11 mouse cellular contexts compared by ENCODE assay signal in the genomic region with DNA sequence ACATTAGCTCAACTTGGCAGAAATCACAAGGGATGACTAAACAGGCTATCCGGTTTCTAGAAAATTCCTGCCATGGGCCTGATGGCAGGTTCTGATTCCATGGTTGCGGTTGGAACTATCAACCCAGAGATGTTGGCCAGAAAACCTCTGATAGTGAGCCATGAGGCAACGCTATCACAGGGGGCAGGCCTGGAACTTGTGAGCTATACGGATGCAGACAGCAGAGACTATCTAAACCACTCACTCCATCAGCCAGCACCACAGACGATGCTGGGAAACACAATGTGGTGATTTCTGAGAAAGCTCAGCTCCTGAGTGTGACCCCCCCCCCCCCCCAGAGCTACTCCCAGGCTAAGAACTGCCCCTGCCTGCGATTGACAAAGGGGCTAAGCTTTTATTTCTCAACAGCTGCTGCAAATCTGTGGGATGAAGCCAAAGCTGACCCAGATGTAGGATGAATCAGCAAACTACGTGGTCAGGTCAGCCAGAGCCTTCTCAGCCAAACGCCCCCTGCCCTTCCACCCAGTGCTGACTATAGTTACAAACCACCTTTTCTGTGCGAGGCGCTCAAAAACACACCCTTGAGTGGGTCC. TPM values are rescaled to one million over a fixed set of nuclear protein-coding genes. Genes with fewer than 3 reads are reported as not detected.
DNase-seq lines count a peak whose midpoint lies in the region; ATAC-seq and TF ChIP-seq lines count a peak whose summit lies in the region.
"Had no signal": no experiment of that assay in that cellular context is flagged by ENCODE, and none has a peak within 500 bp of the region (broad histone marks: within the 10 kb centered on the region; RNA-seq: fewer than 3 reads in every experiment).

No protein-coding gene starts in this region.

- no peaks in the 10 kb centered on the region for H3K27me3 ChIP-seq in heart, embryonic 12.5 days (replicated peaks)
- H3K27me3 ChIP-seq in heart, embryonic 11.5 days (ENCODE audit: control insufficient read depth, insufficient read depth, low read length): no peaks in the 10 kb centered on the region
- no peaks in the 10 kb centered on the region for H3K27me3 ChIP-seq in midbrain, embryonic 12.5 days
- no peaks in the 10 kb centered on the region for H3K27me3 ChIP-seq in midbrain, embryonic 11.5 days (ENCODE audit: control insufficient read depth, insufficient read depth, low read length)
- no peaks in the 10 kb centered on the region for H3K27me3 ChIP-seq in cerebellum, adult 2 months (ENCODE audit: control insufficient read depth, insufficient read depth, low read length)
- H3K27me3 ChIP-seq: CH12.LX had no signal

- no peak for DNase-seq in midbrain, embryonic 11.5 days (ENCODE audit: low spot score, missing footprints)
- DNase-seq in ovary, postnatal 36 days (ENCODE audit: low spot score): no peak
- DNase-seq in cerebellum, adult 2 months: no peak
- DNase-seq in B cell, adult 2 months: no peak
- DNase-seq: forebrain, postnatal 0 days; liver, postnatal 0 days had no signal

- TF ChIP-seq CTCF in embryonic fibroblast, embryonic 13.5 days (IDR thresholded peaks at IDR 0.05; ENCODE audit: borderline replicate concordance, insufficient read depth, low read length): no peak
- TF ChIP-seq CTCF in cerebellum, adult 2 months (IDR thresholded peaks at IDR 0.05; ENCODE audit: borderline replicate concordance, insufficient read depth, low read depth, low read length): no peak

- H3K4me2 ChIP-seq in heart, embryonic 12.5 days: no peak overlapping the region
- H3K4me2 ChIP-seq in heart, embryonic 11.5 days: no peak overlapping the region
- H3K4me2 ChIP-seq in midbrain, embryonic 12.5 days (replicated peaks): no peak overlapping the region
- no peak overlapping the region for H3K4me2 ChIP-seq in midbrain, embryonic 11.5 days

- ATAC-seq in heart, embryonic 12.5 days (ENCODE audit: insufficient number of reproducible peaks, low FRiP score): no peak
- ATAC-seq in heart, embryonic 11.5 days (replicated peaks; ENCODE audit: insufficient number of reproducible peaks, low FRiP score, low TSS enrichment): no peak
- no peak for ATAC-seq in midbrain, embryonic 12.5 days (ENCODE audit: low FRiP score, low read depth)
- no peak for ATAC-seq in midbrain, embryonic 11.5 days (ENCODE audit: low FRiP score)
- ATAC-seq: forebrain, postnatal 0 days; liver, postnatal 0 days had no signal

- H3K9me3 ChIP-seq in heart, embryonic 12.5 days (replicated peaks): no peaks in the 10 kb centered on the region
- no peaks in the 10 kb centered on the region for H3K9me3 ChIP-seq in heart, embryonic 11.5 days (replicated peaks; ENCODE audit: control insufficient read depth, low read length)
- H3K9me3 ChIP-seq in midbrain, embryonic 12.5 days: no peaks in the 10 kb centered on the region
- H3K9me3 ChIP-seq in midbrain, embryonic 11.5 days (ENCODE audit: control insufficient read depth, low read length): no peaks in the 10 kb centered on the region

- H3K36me3 ChIP-seq in heart, embryonic 12.5 days: no peaks in the 10 kb centered on the region
- peaks cover 4% of the 10 kb centered on the region; the same call in 1 of the 2 replicates for H3K36me3 ChIP-seq in heart, embryonic 11.5 days (ENCODE audit: control insufficient read depth, insufficient read depth, low read length)
- no peaks in the 10 kb centered on the region for H3K36me3 ChIP-seq in midbrain, embryonic 12.5 days
- no peaks in the 10 kb centered on the region for H3K36me3 ChIP-seq in midbrain, embryonic 11.5 days (ENCODE audit: control insufficient read depth, insufficient read depth, low read length)

- H3K4me1 ChIP-seq in heart, embryonic 12.5 days (replicated peaks): peaks cover 41% of the 10 kb centered on the region
- H3K4me1 ChIP-seq in heart, embryonic 11.5 days (ENCODE audit: control insufficient read depth, insufficient read depth, low read length): peaks cover 25% of the 10 kb centered on the region
- H3K4me1 ChIP-seq in midbrain, embryonic 12.5 days: peaks cover 52% of the 10 kb centered on the region
- peaks cover 33% of the 10 kb centered on the region for H3K4me1 ChIP-seq in midbrain, embryonic 11.5 days (ENCODE audit: control insufficient read depth, insufficient read depth, low read length)
- peaks cover 33% of the 10 kb centered on the region for H3K4me1 ChIP-seq in embryonic fibroblast, embryonic 13.5 days (ENCODE audit: control insufficient read depth, insufficient read depth, low read length)
- H3K4me1 ChIP-seq in cerebellum, adult 2 months (ENCODE audit: control insufficient read depth, insufficient read depth, low read length): peaks cover 41% of the 10 kb centered on the region

- 32% methylated on average over 10 of the region's 10 CpGs for WGBS in heart, embryonic 12.5 days
- 36% methylated on average over 10 of the region's 10 CpGs for WGBS in heart, embryonic 11.5 days (ENCODE audit: insufficient replicate concordance)
- whole genome bisulfite sequencing in midbrain, embryonic 12.5 days: 61% methylated on average over 10 of the region's 10 CpGs
- 58% methylated on average over 10 of the region's 10 CpGs for WGBS in midbrain, embryonic 11.5 days
- 57% methylated on average over 10 of the region's 10 CpGs for whole genome bisulfite sequencing in cerebellum, adult 2 months

- peak overlapping the region; percentile 26; the same call in 1 of the 2 replicates for H3K27ac ChIP-seq in heart, embryonic 12.5 days (ENCODE audit: poor library complexity, severe bottlenecking)
- H3K27ac ChIP-seq in heart, embryonic 11.5 days (ENCODE audit: low read depth, low read length): no peak overlapping the region
- H3K27ac ChIP-seq in midbrain, embryonic 12.5 days (replicated peaks): 0 out of 2 replicates have a peak overlapping the region, but pooled peaks have one; percentile 4
- no peak overlapping the region for H3K27ac ChIP-seq in midbrain, embryonic 11.5 days (ENCODE audit: low read depth, low read length)
- peak overlapping the region; percentile 92 for H3K27ac ChIP-seq in embryonic fibroblast, embryonic 13.5 days (ENCODE audit: insufficient read depth, low read length)
- no peak overlapping the region for H3K27ac ChIP-seq in cerebellum, adult 2 months (ENCODE audit: insufficient read depth, low read length)

- no peak for TF ChIP-seq POLR2A in embryonic fibroblast, embryonic 13.5 days (IDR thresholded peaks at IDR 0.05; ENCODE audit: low read depth, low read length)
- no peak for TF ChIP-seq POLR2A in cerebellum, adult 2 months (IDR thresholded peaks at IDR 0.05; ENCODE audit: borderline replicate concordance, insufficient read depth, low read length)

- H3K4me3 ChIP-seq in heart, embryonic 12.5 days: no peak overlapping the region
- H3K4me3 ChIP-seq in heart, embryonic 11.5 days (ENCODE audit: low read depth, low read length): no peak overlapping the region
- H3K4me3 ChIP-seq in midbrain, embryonic 12.5 days: no peak overlapping the region
- no peak overlapping the region for H3K4me3 ChIP-seq in midbrain, embryonic 11.5 days (ENCODE audit: low read depth, low read length)
- H3K4me3 ChIP-seq in embryonic fibroblast, embryonic 13.5 days (ENCODE audit: insufficient read depth, low read length): no peak overlapping the region
- H3K4me3 ChIP-seq in cerebellum, adult 2 months (replicated peaks; ENCODE audit: insufficient read depth, low read depth, low read length): no peak overlapping the region

- no peak overlapping the region for H3K9ac ChIP-seq in heart, embryonic 12.5 days
- no peak overlapping the region for H3K9ac ChIP-seq in heart, embryonic 11.5 days (ENCODE audit: low read depth, low read length)
- no peak overlapping the region for H3K9ac ChIP-seq in midbrain, embryonic 12.5 days (replicated peaks)
- H3K9ac ChIP-seq in midbrain, embryonic 11.5 days (ENCODE audit: low read length): no peak overlapping the region
- H3K9ac ChIP-seq: forebrain, postnatal 0 days; liver, postnatal 0 days had no signal

RNA-seq across cellular contexts. Expression of gene Glod4, which starts 43.1 kb away (rescaled TPM):
- 111 TPM in 2 replicates for polyA plus RNA-seq in heart, embryonic 12.5 days (2016; fragmentation: Nextera tagmentation; extraction: Ambion mirVana)
- 128 TPM in 2 replicates for polyA plus RNA-seq in heart, embryonic 11.5 days (2014; fragmentation: Nextera tagmentation; extraction: Ambion mirVana)
- 113 and 116 TPM in 2 replicates for polyA plus RNA-seq in midbrain, embryonic 12.5 days (2016; fragmentation: Nextera tagmentation; extraction: Ambion mirVana)
- polyA plus RNA-seq in midbrain, embryonic 11.5 days (2014; fragmentation: Nextera tagmentation; extraction: Ambion mirVana): 131 and 138 TPM in 2 replicates
- 73.5 and 84.4 TPM in 2 replicates for polyA plus RNA-seq in embryonic fibroblast, embryonic 13.5 days (2011; ENCODE audit: insufficient read length, low read depth, missing spikeins)
- 39.3 and 44.9 TPM in 2 replicates for polyA plus RNA-seq in cerebellum, adult 2 months (2012; rRNA removed)

RNA-seq across cellular contexts. Expression of gene Mrm3, which starts 43.1 kb away (rescaled TPM):
- 20.4 and 24.2 TPM in 2 replicates for polyA plus RNA-seq in heart, embryonic 12.5 days (2016; fragmentation: Nextera tagmentation; extraction: Ambion mirVana)
- polyA plus RNA-seq in heart, embryonic 11.5 days (2014; fragmentation: Nextera tagmentation; extraction: Ambion mirVana): 21.1 and 21.6 TPM in 2 replicates
- polyA plus RNA-seq in midbrain, embryonic 12.5 days (2016; fragmentation: Nextera tagmentation; extraction: Ambion mirVana): 16.4 and 17.7 TPM in 2 replicates
- polyA plus RNA-seq in midbrain, embryonic 11.5 days (2014; fragmentation: Nextera tagmentation; extraction: Ambion mirVana): 19.5 and 20.1 TPM in 2 replicates
- polyA plus RNA-seq in embryonic fibroblast, embryonic 13.5 days (2011; ENCODE audit: insufficient read length, low read depth, missing spikeins): 6.1 and 8.6 TPM in 2 replicates
- 19.9 and 21.3 TPM in 2 replicates for polyA plus RNA-seq in cerebellum, adult 2 months (2012; rRNA removed)

Comparison
In these comparisons a context has a peak if more than half of its experiments do, and no peak if none do; other contexts are left out.
1. H3K27ac ChIP-seq: peak in heart, embryonic 12.5 days (single experiment), midbrain, embryonic 12.5 days (single experiment) and embryonic fibroblast, embryonic 13.5 days (single experiment); none in heart, embryonic 11.5 days (single experiment), midbrain, embryonic 11.5 days (single experiment) and cerebellum, adult 2 months (single experiment).